Mouse (Mus musculus) hindbrain, embryonic 16.5 days (tissue): ENCODE results near the gene Ushbp1. TPM values are rescaled to one million over a fixed set of nuclear protein-coding genes. Genes with fewer than 3 reads are reported as not detected.

ENCODE experiments used
- polyA plus RNA-seq: library from polyadenylated mRNA; unstranded; fragments of >200 nt; fragmentation: Nextera tagmentation; extraction: Ambion mirVana; gene quantifications from 2 replicates; pipeline ENCODE4 v1.2.1, GENCODE M21; 2015

Gene Ushbp1
- polyA plus RNA-seq, 1 experiment from 2014 or later: 7.3 TPM

Other genes starting within 250 kb of the Ushbp1 start
- gene Myo9b, start 123.1 kb downstream of the Ushbp1 start, polyA plus RNA-seq: 13.1 and 16.7 TPM in 2 replicates
- gene Haus8, start 122.9 kb downstream of the Ushbp1 start, polyA plus RNA-seq: 72.5 and 73.9 TPM in 2 replicates
- gene Use1, start 29.0 kb downstream of the Ushbp1 start, polyA plus RNA-seq: 115 and 120 TPM in 2 replicates
- gene Ocel1, start 24.5 kb downstream of the Ushbp1 start, polyA plus RNA-seq: 5.5 and 6.3 TPM in 2 replicates
- 20.7 and 23.6 TPM in 2 replicates for gene Nr2f6, start 13.8 kb downstream of the Ushbp1 start, polyA plus RNA-seq
- 97.3 and 101 TPM in 2 replicates for gene Babam1, start 1.1 kb upstream of the Ushbp1 start, polyA plus RNA-seq
- gene Ankle1, start 10.2 kb upstream of the Ushbp1 start, polyA plus RNA-seq: 8.8 and 9.8 TPM in 2 replicates
- gene Abhd8, start 67.9 kb upstream of the Ushbp1 start, polyA plus RNA-seq: 172 and 182 TPM in 2 replicates
- 168 and 172 TPM in 2 replicates for gene Mrpl34, start 69.2 kb upstream of the Ushbp1 start, polyA plus RNA-seq
- 240 and 247 TPM in 2 replicates for gene Dda1, start 73.4 kb upstream of the Ushbp1 start, polyA plus RNA-seq
- gene Ano8, start 90.2 kb upstream of the Ushbp1 start, polyA plus RNA-seq: 2.3 and 4.5 TPM in 2 replicates
- 14.0 and 14.6 TPM in 2 replicates for gene Gtpbp3, start 92.3 kb upstream of the Ushbp1 start, polyA plus RNA-seq
- 12.0 and 12.5 TPM in 2 replicates for gene Plvap, start 116.0 kb upstream of the Ushbp1 start, polyA plus RNA-seq
- gene Ccdc194, start 129.9 kb upstream of the Ushbp1 start, polyA plus RNA-seq: 0.44 and 0.52 TPM in 2 replicates
- 10.4 and 12.3 TPM in 2 replicates for gene Bst2, start 141.7 kb upstream of the Ushbp1 start, polyA plus RNA-seq
- 66.3 and 70.4 TPM in 2 replicates for gene Mvb12a, start 147.1 kb upstream of the Ushbp1 start, polyA plus RNA-seq
- gene Tmem221, start 163.1 kb upstream of the Ushbp1 start, polyA plus RNA-seq: 0.09 and 0.19 TPM in 2 replicates
- gene Nxnl1, start 170.8 kb upstream of the Ushbp1 start, polyA plus RNA-seq: not detected in 2 replicates
- 102 and 107 TPM in 2 replicates for gene Slc27a1, start 173.1 kb upstream of the Ushbp1 start, polyA plus RNA-seq
- 220 and 237 TPM in 2 replicates for gene Pgls, start 196.4 kb upstream of the Ushbp1 start, polyA plus RNA-seq
- 6.4 and 7.8 TPM in 2 replicates for gene Fam129c, start 201.8 kb upstream of the Ushbp1 start, polyA plus RNA-seq
- gene Colgalt1, start 215.2 kb upstream of the Ushbp1 start, polyA plus RNA-seq: 62.1 and 74.1 TPM in 2 replicates